Mouse (Mus musculus): ENCODE results near the gene Stxbp5. TPM values are rescaled to one million over a fixed set of nuclear protein-coding genes. Genes with fewer than 3 reads are reported as not detected.

Stxbp5 gene
- polyA plus RNA-seq, 1 experiment from 2014 or later: 7.9 TPM

DNA sequence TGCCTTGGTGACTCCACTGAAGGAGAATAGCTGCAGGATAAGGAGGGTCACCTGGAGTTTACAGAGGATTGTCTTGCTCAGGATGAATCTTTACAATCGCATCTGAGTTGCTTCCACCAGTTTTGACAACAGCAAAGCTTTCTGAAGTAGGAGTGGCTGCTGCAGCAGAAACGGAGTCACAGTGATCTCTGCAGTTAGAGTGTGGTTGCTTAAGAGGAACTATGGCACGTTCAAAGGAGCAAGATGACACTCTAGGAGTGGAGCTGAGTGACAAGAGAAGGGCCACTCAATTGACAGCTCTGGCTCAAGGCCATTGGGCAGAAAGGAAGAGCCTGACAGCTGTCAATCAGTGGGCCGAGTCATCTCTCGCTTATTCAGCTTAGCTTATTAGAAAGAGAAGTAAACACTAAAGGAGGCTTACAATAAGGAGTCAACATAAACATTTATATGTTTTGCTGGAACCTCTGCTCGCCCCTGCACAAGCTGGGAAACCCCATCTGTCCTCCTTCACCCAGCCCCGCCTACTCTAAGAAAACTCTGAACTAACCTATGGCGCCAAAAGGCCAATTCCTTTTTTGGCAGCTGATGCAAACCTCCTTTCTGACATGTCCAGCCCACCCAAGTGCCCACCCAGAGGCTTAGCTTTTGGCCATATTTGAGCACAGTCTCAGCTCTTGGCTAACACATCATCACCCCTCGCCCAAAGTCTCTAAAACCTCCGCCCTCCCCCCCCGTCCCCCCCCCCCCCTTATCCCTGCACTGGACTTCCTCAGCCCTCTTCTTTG, 178.2 kb downstream of the Stxbp5 start:
- H3K9ac ChIP-seq: no peak overlapping the region
- no peaks in the 10 kb centered on the region for H3K27me3 ChIP-seq
- no peak for ATAC-seq (ENCODE audit: low FRiP score)
- no peak overlapping the region for H3K4me2 ChIP-seq
- H3K4me3 ChIP-seq (replicated peaks): no peak overlapping the region
- H3K27ac ChIP-seq: no peak overlapping the region
- 84% methylated on average over 11 of the region's 11 CpGs for WGBS
- no peaks in the 10 kb centered on the region for H3K9me3 ChIP-seq
- no peaks in the 10 kb centered on the region for H3K4me1 ChIP-seq
- no peaks in the 10 kb centered on the region for H3K36me3 ChIP-seq (replicated peaks)

DNA sequence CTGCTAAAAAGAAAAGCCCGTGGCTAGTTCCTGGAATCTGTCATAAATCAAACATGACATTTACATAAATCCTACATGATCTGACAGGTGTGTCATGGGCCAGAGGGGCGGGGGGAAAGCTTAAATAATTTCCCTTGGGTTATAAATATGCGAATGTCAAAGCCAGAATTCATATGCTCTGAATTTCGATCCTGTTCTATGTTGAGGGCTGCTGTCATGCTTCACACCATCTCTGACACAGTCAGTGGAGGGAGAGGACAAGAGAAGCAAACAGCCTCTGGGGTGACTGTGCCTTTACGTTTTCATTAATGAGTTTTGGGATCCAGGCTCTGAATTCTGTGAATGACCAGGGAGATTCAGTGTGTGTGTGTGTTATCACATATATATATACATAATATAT, 180.9 kb downstream of the Stxbp5 start:
- Histone ChIP-seq H3K4me1 (no peaks in the 10 kb centered on the region), H3K27me3 (no peaks in the 10 kb centered on the region), H3K36me3 (replicated peaks) (no peaks in the 10 kb centered on the region), H3K4me3 (replicated peaks) (no peak overlapping the region), H3K9me3 (no peaks in the 10 kb centered on the region), H3K9ac (no peak overlapping the region), H3K4me2 (no peak overlapping the region), H3K27ac (no peak overlapping the region)
- 77% methylated on average over 5 of the region's 5 CpGs for WGBS
- ATAC-seq (ENCODE audit: low FRiP score): no peak

DNA sequence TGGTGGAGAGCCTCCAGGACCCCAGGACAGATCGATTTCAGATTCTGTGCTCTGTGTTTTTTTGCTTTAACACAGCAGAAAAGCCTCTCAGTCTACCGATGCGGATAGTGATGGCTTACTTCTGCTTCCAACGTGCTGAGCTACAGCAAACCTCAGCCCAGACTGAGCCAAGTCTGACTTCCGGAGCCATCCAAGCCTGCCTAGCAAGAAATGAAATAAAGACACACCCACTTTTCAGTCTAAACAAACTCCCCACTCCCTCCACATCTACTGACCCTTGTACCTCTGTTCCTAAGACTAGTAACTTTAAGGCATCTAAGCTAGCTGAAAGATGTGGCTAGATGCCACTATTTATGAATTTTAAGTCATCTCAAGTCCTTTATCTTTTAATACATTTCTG, 182.8 kb downstream of the Stxbp5 start:
- no peak overlapping the region for H3K9ac ChIP-seq
- H3K4me1 ChIP-seq: no peaks in the 10 kb centered on the region
- H3K27me3 ChIP-seq: no peaks in the 10 kb centered on the region
- H3K4me2 ChIP-seq: no peak overlapping the region
- no peak overlapping the region for H3K4me3 ChIP-seq (replicated peaks)
- H3K36me3 ChIP-seq (replicated peaks): no peaks in the 10 kb centered on the region
- H3K27ac ChIP-seq: no peak overlapping the region
- 89% methylated on average over 5 of the region's 5 CpGs for WGBS
- no peak for ATAC-seq (ENCODE audit: low FRiP score)
- no peaks in the 10 kb centered on the region for H3K9me3 ChIP-seq

Other genes starting within 250 kb of the Stxbp5 start
- 5.9 and 6.2 TPM in 2 replicates for gene Samd5, start 225.9 kb downstream of the Stxbp5 start, polyA plus RNA-seq (2016; fragmentation: Nextera tagmentation; extraction: Ambion mirVana)